Comparison of ENCODE assay signal across 24 mouse cellular contexts in the genomic region with DNA sequence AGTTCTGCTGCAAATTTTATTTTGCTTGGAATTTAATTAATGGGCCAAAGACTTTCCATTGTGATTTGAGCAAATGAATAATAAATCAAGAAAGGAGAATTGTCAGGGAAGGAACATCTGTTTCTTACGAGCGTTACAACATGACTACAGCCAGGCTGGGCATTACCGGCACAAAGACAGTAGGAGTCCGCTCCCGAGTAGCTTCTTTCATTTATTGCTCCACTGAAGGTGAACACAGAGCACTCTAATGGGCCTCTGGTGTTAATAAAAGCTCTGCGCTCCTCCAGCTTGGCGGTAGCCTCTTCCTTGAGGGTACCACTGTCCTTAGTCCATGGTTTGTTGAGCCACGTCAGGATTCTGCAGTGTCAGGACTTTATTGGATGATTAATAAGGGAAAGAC.
DNase-seq lines count a peak whose midpoint lies in the region; ATAC-seq lines count a peak whose summit lies in the region.
"Had no signal": no experiment of that assay in that cellular context is flagged by ENCODE, and none has a peak within 500 bp of the region (broad histone marks: within the 10 kb centered on the region; RNA-seq: fewer than 3 reads in every experiment).

No protein-coding gene starts in this region.

- no peaks in the 10 kb centered on the region for H3K36me3 ChIP-seq in hindbrain, embryonic 12.5 days
- no peaks in the 10 kb centered on the region for H3K36me3 ChIP-seq in hindbrain, embryonic 13.5 days
- H3K36me3 ChIP-seq in kidney, embryonic 14.5 days (ENCODE audit: control insufficient read depth, insufficient read depth, low read length), result no peaks in the 10 kb centered on the region
- H3K36me3 ChIP-seq in midbrain, embryonic 14.5 days (ENCODE audit: control insufficient read depth, insufficient read depth, low read length), result no peaks in the 10 kb centered on the region
- no peaks in the 10 kb centered on the region for H3K36me3 ChIP-seq in midbrain, embryonic 16.5 days (ENCODE audit: control insufficient read depth, insufficient read depth, low read length)
- H3K36me3 ChIP-seq: embryonic facial prominence, embryonic 15.5 days; forebrain, embryonic 10.5 days; G1E; heart, embryonic 12.5 days had no signal

- H3K9ac ChIP-seq in hindbrain, embryonic 12.5 days, result no peak overlapping the region
- H3K9ac ChIP-seq in hindbrain, embryonic 13.5 days, result no peak overlapping the region
- no peak overlapping the region for H3K9ac ChIP-seq in kidney, embryonic 14.5 days (ENCODE audit: low read depth, low read length)
- no peak overlapping the region for H3K9ac ChIP-seq in midbrain, embryonic 14.5 days (replicated peaks; ENCODE audit: low read length)
- H3K9ac ChIP-seq in midbrain, embryonic 16.5 days (ENCODE audit: low read depth, low read length), result no peak overlapping the region
- H3K9ac ChIP-seq: embryonic facial prominence, embryonic 15.5 days; heart, embryonic 12.5 days had no signal

- 0 out of 2 replicates have a peak overlapping the region, but pooled peaks have one; percentile 6 for H3K4me2 ChIP-seq in hindbrain, embryonic 12.5 days (replicated peaks)
- no peak overlapping the region for H3K4me2 ChIP-seq in hindbrain, embryonic 13.5 days
- no peak overlapping the region for H3K4me2 ChIP-seq in kidney, embryonic 14.5 days (replicated peaks; ENCODE audit: low read depth, low read length)
- no peak overlapping the region for H3K4me2 ChIP-seq in midbrain, embryonic 14.5 days (ENCODE audit: low read length)
- no peak overlapping the region for H3K4me2 ChIP-seq in midbrain, embryonic 16.5 days (ENCODE audit: low read length)
- H3K4me2 ChIP-seq: embryonic facial prominence, embryonic 15.5 days; heart, embryonic 12.5 days had no signal

- 60% methylated on average over 8 of the region's 8 CpGs for WGBS in hindbrain, embryonic 12.5 days
- WGBS in hindbrain, embryonic 13.5 days, result 35% methylated on average over 8 of the region's 8 CpGs
- WGBS in kidney, embryonic 14.5 days, result 19% methylated on average over 8 of the region's 8 CpGs
- WGBS in midbrain, embryonic 14.5 days, result 55% methylated on average over 8 of the region's 8 CpGs
- WGBS in midbrain, embryonic 16.5 days, result 41% methylated on average over 8 of the region's 8 CpGs

- H3K9me3 ChIP-seq in hindbrain, embryonic 12.5 days (replicated peaks), result no peaks in the 10 kb centered on the region
- no peaks in the 10 kb centered on the region for H3K9me3 ChIP-seq in hindbrain, embryonic 13.5 days
- H3K9me3 ChIP-seq in kidney, embryonic 14.5 days (ENCODE audit: control insufficient read depth, low read length), result peaks cover 5% of the 10 kb centered on the region; the same call in 1 of the 2 replicates
- H3K9me3 ChIP-seq in midbrain, embryonic 14.5 days (ENCODE audit: control insufficient read depth, low read length), result no peaks in the 10 kb centered on the region
- no peaks in the 10 kb centered on the region for H3K9me3 ChIP-seq in midbrain, embryonic 16.5 days (replicated peaks; ENCODE audit: control insufficient read depth, low read length, poor library complexity, severe bottlenecking)
- H3K9me3 ChIP-seq: embryonic facial prominence, embryonic 15.5 days; forebrain, embryonic 10.5 days; heart, embryonic 12.5 days had no signal

- no peak for DNase-seq in kidney, postnatal 25 days
- DNase-seq in midbrain, embryonic 14.5 days, result peak; percentile 23
- DNase-seq in retina, embryonic 14.5 days (ENCODE audit: low spot score), result peak; percentile 30
- DNase-seq in retina, postnatal 1 day, result no peak
- DNase-seq: adrenal gland, adult 8-10 months; adrenal gland, postnatal 36 days; B cell, adult 2 months; cerebellum, adult 11 months; cerebellum, adult 8-10 months; cerebellum, postnatal 14 days; embryo, embryonic 11 days; gastrocnemius, adult 2 months; gastrocnemius, postnatal 25 days had no signal

- H3K27me3 ChIP-seq in hindbrain, embryonic 12.5 days, result no peaks in the 10 kb centered on the region
- 0 out of 2 replicates have a peak, but pooled peaks cover 4% of the 10 kb centered on the region for H3K27me3 ChIP-seq in hindbrain, embryonic 13.5 days
- H3K27me3 ChIP-seq in kidney, embryonic 14.5 days (ENCODE audit: control insufficient read depth, insufficient read depth, low read length), result peaks cover 7% of the 10 kb centered on the region; the same call in 1 of the 2 replicates
- no peaks in the 10 kb centered on the region for H3K27me3 ChIP-seq in midbrain, embryonic 14.5 days (ENCODE audit: control insufficient read depth, insufficient read depth, low read length)
- no peaks in the 10 kb centered on the region for H3K27me3 ChIP-seq in midbrain, embryonic 16.5 days (ENCODE audit: control insufficient read depth, insufficient read depth, low read depth, low read length)
- H3K27me3 ChIP-seq: embryonic facial prominence, embryonic 15.5 days; heart, embryonic 12.5 days had no signal

- no peak overlapping the region for H3K27ac ChIP-seq in hindbrain, embryonic 12.5 days
- H3K27ac ChIP-seq in hindbrain, embryonic 13.5 days, result no peak overlapping the region
- H3K27ac ChIP-seq in kidney, embryonic 14.5 days (ENCODE audit: low read depth, low read length), result no peak overlapping the region
- H3K27ac ChIP-seq in midbrain, embryonic 14.5 days (replicated peaks; ENCODE audit: low read depth, low read length), result no peak overlapping the region
- no peak overlapping the region for H3K27ac ChIP-seq in midbrain, embryonic 16.5 days (ENCODE audit: low read length)
- H3K27ac ChIP-seq: embryonic facial prominence, embryonic 15.5 days; forebrain, embryonic 10.5 days; gastrocnemius, adult 2 months had no signal

- ATAC-seq in hindbrain, embryonic 12.5 days (ENCODE audit: low FRiP score), result no peak
- ATAC-seq in hindbrain, embryonic 13.5 days (ENCODE audit: low FRiP score), result no peak
- ATAC-seq in kidney, embryonic 14.5 days (ENCODE audit: low FRiP score, low TSS enrichment), result peak; percentile 66; the same call in 1 of the 2 replicates
- no peak for ATAC-seq in midbrain, embryonic 14.5 days (ENCODE audit: low FRiP score, low TSS enrichment)
- ATAC-seq in midbrain, embryonic 16.5 days, result no peak
- ATAC-seq: CD4-positive, CD25-positive, alpha-beta regulatory T cell, adult 4 months; forebrain, embryonic 14.5 days had no signal

- no peak overlapping the region for H3K4me3 ChIP-seq in hindbrain, embryonic 12.5 days
- no peak overlapping the region for H3K4me3 ChIP-seq in hindbrain, embryonic 13.5 days
- H3K4me3 ChIP-seq in kidney, embryonic 14.5 days (ENCODE audit: low read length), result no peak overlapping the region
- H3K4me3 ChIP-seq in midbrain, embryonic 14.5 days (replicated peaks; ENCODE audit: low read depth, low read length), result no peak overlapping the region
- H3K4me3 ChIP-seq in midbrain, embryonic 16.5 days (ENCODE audit: low read depth, low read length), result no peak overlapping the region
- H3K4me3 ChIP-seq: embryonic facial prominence, embryonic 15.5 days; erythroblast, embryonic 14.5 days; forebrain, embryonic 10.5 days; gastrocnemius, adult 2 months; heart, embryonic 12.5 days had no signal

- no peaks in the 10 kb centered on the region for H3K4me1 ChIP-seq in hindbrain, embryonic 12.5 days
- H3K4me1 ChIP-seq in hindbrain, embryonic 13.5 days (replicated peaks), result peaks cover 11% of the 10 kb centered on the region
- H3K4me1 ChIP-seq in kidney, embryonic 14.5 days (ENCODE audit: control insufficient read depth, insufficient read depth, low read length), result no peaks in the 10 kb centered on the region
- no peaks in the 10 kb centered on the region for H3K4me1 ChIP-seq in midbrain, embryonic 14.5 days (ENCODE audit: control insufficient read depth, insufficient read depth, low read length)
- no peaks in the 10 kb centered on the region for H3K4me1 ChIP-seq in midbrain, embryonic 16.5 days (ENCODE audit: control insufficient read depth, insufficient read depth, low read length)
- H3K4me1 ChIP-seq: embryonic facial prominence, embryonic 15.5 days; forebrain, embryonic 10.5 days; heart, embryonic 12.5 days had no signal

Comparison
In these comparisons a context has a peak if more than half of its experiments do, and no peak if none do; other contexts are left out.
1. DNase-seq: peak in midbrain, embryonic 14.5 days (single experiment) and retina, embryonic 14.5 days (single experiment); none in kidney, postnatal 25 days (0 of 2) and retina, postnatal 1 day (single experiment).